Mouse (Mus musculus) adipocyte (in vitro differentiated cells): ENCODE measurements around the gene S100a13.

Experiments used
- DNase-seq: peaks from one replicate; pipeline ENCODE4 v3.0.0-alpha.2; 2016; ENCODE audit warnings: low spot score

Gene S100a13

DNA sequence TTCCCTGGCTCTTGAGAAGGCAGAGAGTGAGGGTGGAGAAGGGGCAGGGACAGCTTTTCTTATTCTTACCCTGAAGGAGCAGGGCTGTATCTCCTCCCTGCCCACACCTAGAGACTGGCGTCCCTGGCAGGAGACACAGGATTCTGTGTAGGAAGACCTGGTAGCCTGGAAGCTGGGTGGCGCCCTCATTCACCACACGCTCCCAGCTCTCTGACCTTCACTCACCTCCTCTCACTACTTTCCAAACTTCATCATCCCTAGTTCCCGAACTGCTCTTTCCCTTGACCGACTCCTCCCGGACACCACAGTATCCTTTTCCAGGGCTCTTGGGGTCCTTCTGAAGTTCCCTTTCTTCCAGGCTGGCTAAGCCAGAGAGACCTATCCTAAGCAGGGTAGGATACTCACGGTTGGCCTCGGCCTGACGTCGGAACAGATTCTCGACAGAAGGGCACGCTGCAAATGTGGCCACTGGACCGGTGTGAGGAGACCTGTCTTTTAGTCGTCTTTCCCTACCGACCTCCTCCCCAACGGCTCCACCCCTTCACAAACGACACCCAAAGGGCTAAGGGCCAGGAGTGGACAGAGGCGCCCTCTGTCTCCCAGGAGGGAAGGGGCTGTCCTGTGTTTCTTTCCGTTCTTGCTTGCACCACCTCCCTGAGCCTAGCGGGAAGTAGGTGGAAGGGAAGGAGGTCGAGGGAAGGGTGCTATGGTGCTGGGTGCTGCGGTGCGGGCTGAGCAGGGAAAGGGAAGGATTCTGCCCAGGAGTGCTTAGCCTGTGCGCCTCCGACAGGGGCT is at the start of gene S100a13, which contains the start of gene S100a1:
S100a13 (plus strand) TSS at position 640 of the 795 bp plus-strand sequence.
S100a1 (minus strand) TSS at position 597 of the 795 bp plus-strand sequence.
- DNase-seq: peak; percentile 89

DNA sequence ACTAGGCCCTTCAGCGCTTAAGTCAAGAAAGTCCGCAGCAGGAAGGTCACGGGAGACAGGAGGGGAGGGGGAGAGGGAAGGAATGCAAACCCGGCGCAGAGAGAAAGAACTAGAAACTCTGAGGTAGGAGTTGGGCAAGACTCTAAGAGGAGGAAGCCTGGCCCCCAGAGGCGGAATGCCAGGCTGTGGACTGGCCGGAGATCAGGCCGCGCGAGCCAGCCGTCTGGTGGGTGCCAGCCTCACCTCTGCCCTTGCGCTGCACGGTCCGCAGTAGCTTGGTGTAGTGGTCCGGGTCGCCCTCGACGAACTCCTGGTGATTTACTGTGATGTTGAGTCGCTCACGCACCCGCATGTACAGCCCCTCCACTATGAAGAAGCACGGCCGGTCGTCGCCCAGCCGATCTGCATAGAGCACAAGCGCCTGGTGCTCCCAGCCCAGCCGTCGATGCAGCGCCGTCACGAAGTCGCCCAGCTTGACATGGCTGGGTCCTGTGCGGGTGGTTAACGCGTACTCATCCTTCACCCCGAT is 49.6 kb upstream of the S100a13 start:
- no peak for DNase-seq

DNA sequence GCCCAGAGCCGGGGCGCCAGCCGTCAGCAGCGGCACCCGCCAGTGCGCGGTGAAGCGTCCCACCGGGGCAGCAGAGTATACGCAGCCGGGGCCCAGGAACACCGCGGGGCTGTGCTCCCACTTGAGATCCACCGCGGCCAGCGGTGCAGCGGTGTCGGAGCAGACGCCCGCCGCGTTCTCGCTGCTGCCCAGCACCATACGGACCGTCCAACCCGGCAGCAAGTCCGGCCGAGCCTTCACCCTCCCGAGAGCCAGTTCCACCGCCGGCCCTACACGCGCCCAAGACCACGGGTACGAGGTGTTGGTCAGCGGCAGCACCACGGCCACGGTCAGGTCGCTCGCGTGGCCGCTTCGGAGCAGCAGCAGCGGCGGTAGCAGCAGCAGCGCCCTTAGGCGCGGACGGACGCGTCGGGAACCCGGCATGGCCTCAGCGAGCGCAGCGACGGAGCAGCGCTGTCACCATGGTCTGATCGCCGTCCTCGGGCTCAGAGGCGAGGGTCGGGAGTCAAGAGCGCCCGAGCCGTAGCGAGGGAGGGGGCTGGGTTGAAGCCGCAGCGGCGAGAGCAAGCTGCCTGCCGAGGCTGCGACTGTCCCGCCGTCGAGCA is 49.1 kb upstream of the S100a13 start:
- no peak for DNase-seq

DNA sequence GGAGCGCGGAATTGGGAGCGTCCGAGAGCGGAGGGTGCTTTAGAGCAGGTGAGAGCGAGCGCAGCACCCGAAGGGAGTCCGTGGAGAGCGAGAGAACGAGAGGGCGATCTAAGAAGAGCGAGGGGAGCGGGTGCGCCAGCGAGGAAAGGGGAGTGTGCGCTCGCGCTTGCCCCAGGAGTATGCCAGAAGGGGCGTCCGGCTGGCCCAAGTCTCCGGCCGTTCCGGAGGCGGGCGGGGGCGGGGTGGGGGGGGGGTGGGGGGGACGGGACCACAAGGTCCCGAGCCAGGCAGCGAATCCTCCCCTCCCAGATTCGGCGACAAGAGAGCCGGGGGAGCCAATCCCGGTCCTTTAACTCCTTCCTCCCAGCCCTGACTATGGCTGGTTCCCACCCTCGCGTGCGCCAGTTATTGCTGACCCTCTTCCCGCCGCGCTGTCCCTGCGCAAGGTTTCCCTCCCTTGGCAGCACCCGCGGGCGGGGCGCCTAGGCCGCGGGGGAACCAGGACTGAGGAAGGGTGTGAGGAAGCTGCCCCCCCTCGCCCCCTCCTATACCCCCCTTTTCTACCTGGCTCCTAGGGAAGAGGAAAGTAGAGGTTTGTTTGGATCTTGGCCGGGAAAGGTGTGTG is 48.4 kb upstream of the S100a13 start, which contains the start of gene Npr1:
Npr1 (minus strand) TSS at position 181 of the 625 bp plus-strand sequence.
- no peak for DNase-seq

DNA sequence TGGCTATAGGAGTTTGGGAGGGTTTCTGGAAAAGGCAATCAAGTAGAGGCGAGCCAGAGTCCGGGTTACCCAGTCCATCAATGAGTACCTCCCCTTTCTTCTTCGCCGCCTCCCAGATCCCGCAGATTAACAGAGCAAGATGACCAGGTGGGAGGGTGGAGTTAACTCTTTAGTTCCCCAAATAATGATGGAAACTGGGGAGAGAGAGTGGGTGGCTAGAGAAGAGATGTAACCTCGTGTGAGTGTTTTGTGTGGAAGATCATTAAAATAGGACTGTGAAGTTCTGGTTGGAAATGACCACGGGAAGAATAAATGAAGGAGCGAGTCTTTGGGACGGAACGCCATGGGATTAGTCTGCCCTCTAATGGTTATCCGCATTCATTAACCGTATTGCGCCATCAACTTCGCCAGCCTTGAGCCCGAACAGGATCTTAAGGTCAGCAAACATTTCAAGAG is 47.9 kb upstream of the S100a13 start:
- peak; percentile 93 for DNase-seq

DNA sequence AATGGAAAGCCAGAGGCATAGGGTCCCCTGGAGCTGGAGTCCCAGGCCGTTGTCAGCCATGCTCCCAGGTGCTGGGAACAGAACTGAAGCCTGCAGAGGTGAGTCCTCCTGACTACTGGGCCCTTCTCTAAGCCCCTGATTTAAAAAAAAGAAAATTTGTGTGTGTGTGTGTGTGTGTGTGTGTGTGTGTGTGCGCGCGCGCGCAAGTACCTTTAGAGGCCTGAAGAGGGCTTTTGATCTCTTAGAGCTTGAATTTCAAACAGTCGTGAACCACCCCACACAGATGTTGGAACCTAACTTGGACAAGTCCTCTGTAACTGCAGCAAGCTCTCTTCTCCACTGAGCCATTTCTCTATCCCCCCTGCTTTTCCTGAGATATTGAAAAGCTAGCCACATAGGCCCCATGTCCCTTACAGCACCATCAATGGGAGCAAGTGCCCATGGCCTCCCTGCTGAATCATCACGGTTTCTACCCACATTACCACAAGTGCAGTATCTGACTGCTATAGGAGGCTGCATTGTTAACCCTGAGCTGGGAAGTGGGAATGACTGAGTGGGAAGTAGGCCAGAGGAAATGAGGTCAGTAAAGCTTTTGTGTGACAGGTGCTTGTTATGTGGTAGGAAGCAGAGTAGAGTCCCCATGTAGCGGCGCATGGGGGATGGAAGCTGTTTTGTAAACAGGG is 46.5 kb upstream of the S100a13 start:
- DNase-seq: no peak

DNA sequence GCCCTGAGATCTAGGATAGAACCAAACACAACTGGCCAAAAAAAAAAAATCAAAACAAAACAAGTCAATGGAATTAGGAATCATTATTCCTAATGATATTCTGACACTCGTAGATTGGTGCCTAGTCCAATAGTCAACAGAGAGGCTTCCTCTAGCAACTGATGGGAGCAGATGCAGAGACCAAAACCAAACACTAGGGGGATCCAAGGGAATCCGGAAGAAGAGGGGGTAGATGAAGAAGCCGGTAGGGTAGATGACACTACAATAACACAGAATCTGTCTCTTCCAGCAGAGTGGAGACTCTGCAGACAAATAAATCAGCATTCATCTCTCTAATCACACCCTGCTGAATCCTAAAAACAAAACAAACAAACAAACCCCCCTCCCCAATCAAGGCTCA is 42.0 kb upstream of the S100a13 start:
- peak; percentile 60 for DNase-seq

DNA sequence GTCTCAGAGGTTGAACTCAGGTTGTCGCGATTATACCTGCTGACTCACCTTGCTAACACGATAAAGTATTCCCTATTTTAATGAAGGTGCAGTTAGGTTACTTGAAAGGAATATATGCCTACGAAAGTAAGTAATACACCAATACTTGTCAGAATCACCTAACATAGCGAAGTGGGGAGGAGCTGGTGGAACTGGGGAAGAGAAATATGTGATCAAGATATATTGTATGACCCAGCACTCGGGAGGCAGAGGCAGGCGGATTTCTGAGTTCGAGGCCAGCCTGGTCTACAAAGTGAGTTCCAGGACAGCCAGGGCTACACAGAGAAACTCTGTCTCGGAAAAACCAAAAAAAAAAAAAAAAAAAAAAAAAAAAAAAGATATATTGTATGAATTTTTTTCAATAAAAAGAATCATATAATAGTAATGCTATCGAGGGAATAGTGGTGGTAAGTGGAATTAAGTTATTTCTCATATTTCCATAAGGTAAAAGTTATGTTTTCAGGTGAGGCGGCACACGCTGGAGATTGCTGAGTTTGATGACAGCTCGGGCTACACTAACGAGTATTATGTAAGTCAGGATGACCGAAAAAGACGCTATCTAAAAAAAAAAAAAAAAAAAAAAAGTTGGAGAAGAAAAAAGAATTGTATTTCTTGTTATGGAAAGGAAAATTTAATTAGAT is 38.9 kb upstream of the S100a13 start:
- no peak for DNase-seq

DNA sequence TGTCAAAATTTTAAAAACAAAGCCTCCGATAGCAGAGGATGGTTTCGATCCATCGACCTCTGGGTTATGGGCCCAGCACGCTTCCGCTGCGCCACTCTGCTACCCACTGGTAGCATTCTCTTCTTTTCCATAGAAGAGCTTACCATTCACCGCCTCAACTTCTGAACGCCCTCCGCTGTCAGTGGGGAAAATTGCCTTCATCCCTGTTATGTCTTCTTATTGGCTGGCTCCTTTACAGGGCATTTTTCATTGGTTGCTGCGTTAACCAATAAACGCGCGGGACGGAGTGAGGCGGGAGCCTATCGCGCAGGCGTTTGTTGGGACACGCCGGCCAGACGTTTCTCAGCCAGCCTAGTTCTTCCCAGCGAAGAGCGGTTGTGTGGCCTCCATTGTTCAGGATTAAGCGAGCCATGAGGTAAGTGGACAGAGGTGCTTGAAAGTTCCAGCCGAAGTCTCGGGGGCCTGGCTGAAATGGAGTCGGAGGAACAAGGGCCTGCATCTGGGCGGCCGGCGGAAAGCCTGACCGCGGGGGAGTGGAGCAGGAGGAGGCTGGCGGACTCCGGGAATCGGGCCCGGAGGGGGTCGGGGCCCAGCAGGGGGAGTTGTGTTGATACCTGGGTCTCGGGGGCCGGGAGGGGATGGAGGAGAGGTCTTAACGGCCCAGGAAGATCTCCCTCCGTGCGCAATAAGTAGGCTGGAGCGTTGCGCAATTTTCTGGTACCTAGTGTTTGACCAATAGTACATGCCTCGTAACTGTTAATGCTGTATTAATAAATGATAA is 38.2 kb upstream of the S100a13 start, which contains the start of gene Ilf2:
Ilf2 (plus strand) TSS at position 296 of the 781 bp plus-strand sequence.
- peak; percentile 99 for DNase-seq

DNA sequence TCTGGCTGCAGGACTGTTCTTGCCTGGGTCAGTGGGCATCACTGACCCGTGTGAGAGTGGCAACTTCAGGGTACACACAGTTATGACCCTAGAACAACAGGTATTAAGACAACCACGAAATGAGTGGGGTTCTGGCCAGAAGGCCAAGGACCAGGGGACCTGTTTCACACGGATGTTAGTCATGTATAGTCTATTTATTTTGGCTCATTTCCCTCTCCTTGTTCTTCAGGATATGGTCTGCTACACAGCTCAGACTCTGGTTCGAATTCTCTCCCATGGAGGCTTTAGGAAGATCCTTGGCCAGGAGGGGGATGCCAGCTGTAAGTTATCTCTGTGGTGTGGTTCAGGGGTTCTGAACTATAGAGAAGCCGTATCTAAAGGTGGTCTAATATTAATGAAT is 27.2 kb upstream of the S100a13 start:
- DNase-seq: no peak

DNA sequence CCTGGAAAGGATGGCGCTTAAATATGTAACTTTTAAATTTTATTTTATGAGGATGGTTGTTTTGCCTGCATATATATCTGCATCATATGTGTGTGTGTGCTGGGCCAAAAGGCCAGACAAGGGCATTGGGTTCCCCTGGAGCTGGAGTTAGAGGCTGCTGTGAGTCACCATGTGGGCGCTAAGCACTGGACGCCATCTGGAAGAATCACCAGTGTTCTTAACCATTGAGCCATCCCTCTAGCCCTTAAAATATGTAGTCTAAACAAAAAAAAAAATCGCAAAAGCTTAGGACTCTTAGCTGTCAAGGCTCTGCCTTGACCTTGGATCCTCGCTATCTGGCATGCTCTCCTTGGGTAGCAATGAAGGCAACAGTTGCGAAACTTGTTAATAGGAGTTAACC is 25.7 kb upstream of the S100a13 start:
- no peak for DNase-seq

DNA sequence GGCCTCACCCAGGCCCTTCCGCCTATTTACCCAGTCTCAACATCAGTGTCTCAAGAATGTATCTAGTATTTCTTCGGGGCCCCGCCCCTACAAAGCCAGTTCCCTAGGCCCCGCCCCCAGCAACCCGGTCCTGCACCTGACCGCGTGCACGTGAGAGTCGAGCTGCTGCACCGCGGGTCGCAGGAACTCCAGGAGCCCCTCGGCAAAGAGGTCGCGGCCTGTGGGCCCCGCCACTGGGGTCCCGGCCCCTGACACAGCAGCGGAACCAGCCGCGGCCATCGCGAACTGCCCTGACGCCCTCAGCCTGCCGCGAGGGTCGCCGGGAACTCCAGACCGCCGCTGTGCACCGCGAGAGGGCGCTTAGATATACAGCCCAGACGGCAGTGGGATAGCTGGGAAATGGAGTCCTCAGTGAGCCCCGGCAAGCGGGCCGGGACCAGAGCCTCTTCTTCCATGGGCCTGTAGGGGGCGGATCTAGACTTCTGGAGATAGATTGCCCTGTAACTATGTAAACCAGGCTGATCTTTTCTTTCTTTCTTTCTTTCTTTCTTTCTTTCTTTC is 23.5 kb upstream of the S100a13 start, which contains the start of gene Snapin:
Snapin (minus strand) TSS at position 338 of the 561 bp plus-strand sequence.
- peak; percentile 96 for DNase-seq

DNA sequence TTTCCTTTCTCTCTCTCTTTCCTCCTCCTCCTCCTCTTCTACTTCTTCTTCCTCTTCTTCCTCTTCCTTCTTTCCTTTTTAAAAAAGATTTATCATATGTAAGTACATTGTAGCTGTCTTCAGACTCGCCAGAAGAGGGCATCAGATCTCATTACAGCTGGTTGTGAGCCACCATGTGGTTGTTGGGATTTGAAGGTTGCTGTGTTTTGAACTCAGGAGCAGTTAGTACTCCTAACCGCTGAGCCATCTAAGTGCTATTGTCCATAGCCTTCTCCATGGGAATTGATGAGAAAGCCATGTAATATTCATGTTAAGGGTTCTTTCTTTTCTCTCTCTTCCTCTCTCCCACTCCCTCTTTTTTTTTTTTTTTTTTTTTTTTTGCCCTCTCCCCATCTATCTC is 22.9 kb upstream of the S100a13 start:
- peak; percentile 59 for DNase-seq

DNA sequence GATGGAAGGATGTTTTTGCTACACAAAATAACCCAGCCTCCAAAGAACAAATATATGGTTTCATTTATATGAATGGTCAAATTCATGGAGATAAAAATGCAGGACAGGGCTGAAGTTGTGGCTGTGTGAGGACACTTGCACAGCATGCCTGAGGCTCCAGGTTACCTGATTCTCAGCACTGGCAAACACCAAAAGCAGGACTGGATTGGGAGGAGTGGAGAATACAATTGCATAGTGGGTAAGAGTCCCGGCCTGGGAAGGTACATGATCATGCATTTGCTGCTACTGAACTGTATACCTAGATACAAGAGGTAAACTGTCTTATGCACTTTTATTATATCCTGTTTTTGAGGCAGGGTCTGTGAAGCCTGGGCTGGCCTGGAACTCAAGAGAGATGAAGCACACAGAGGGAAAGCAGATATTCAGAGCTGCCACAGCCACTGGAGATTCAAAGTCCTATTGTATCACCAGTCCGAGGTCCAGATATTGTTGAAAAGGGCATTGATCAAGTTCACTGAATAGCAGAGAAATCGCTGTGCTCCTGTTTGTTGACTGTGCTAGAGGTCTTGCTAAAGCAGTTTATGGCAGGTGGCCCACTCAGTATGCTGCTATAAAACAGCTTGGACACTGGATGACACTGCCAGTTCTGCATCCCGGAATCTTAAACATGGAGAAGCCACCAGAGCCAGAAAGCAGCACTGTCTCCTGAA is 20.2 kb upstream of the S100a13 start:
- DNase-seq: no peak

DNA sequence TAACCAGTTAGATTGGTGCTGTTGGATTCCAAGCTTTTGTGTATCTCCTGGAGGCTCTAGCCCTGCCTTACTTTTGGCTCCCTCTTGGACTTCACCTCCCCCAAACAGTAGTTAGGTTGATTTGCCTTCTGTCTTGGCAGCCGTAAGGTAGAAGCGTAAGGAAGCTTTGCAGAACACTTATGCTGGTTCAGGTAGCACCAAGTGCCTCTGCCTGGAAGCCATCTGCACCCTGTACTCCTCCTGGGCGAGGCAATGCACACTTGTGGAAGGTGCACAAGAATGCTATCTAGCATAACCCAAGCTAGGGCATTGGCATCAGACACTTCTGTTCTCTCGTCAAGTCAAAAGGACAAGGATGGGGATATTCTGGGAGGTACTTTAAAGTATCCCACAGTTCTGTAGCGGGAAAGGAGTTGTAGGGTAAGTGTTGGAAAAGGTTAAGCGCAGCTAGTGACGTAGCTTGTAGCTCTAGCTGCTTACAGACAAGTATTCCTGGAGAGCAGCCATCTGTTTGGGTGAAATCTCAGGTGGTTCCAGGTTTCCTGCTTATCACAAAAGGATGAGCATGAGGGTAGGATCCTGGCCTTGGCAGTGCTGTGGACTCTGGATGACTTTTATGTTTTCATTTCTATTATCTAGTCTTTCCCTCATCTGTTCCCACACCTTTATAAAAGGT is 18.2 kb upstream of the S100a13 start:
- DNase-seq: no peak

DNA sequence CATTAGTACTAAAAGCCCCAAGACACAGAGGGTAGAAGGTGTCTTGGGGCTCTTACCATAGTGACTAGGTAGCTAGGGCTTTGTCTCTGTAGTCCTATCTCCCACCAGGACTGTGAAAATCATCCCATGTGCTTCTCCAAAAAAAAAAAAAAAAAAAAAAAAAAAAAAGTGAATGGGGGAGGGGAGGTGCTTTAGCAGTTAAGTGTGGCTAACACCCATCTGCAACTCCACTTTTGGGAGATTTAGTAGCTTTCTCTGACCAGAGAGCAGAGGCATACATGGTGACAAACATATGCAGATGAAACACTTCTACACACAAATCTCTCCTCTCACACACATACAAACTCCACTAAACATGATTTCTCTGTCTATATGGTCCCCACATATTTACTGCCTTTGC is 16.6 kb upstream of the S100a13 start:
- DNase-seq: no peak

DNA sequence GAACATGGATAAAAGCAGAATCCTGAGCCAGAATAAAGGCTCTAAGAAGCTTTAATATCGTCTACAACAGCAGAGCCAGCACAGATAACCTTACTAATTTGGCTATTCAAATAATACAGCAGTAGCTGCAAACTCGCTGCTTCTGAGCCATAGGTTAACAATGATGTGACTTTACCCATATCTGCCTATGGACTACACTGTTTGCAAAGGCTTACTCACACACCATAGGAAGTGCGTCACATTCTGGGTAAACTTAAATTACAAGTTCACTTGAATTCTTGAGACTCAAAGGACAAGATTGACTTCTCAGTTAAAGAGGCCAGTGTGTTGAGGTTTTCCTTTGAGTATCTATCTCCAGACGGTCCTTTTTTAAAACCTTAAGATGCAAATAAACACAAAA is 10.8 kb upstream of the S100a13 start:
- no peak for DNase-seq

DNA sequence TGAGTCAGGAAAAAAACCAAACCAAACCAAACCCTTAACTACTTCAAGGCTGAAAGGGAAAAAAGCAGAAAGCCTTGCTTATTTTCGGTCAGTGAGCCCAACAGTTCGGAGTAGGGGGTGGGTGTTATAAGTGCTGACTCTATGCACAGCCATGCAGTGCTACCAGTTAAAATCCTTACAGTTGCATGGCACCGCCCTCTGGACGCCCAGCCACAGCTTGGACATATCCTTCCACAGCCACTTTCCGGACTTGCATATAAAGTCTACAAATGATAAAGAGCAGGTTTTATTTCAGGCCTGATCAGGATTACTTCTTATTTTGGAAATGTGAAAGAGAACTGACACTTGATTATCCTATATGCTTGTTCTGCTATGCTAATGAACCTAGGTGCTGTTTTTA is 9.0 kb upstream of the S100a13 start:
- DNase-seq: no peak

DNA sequence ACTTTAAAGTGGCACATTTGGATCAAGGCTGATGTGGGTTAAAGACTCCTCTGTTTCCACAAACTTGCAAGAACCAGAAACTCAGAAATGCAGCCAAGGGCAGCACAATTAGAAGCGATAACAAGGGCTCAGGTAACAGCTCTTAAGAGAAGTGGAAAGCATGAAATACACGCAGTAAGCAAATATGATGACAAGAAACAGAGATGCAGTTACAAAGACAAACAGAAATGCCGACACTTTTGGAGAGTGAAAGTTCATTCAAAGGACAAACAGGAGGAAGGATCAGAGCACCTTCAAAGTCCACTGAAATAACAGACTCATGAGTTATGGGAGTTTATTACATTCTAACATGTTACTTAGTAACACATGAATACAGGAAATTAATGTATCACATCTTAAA is 7.9 kb upstream of the S100a13 start:
- DNase-seq: no peak
